Mouse (Mus musculus): Measurements from ENCODE around the gene Aplp1.
"Not testable (repeated sequence)": the region's sequence is repeated elsewhere in the genome, so short reads cannot be mapped to it uniquely, and the experiment has no call there.

Aplp1 gene

GRCm38 (mm10) chr7:30444971-30445751 is at the start of gene Aplp1:
TSS of gene Aplp1 (minus strand) at chr7:30445535.
- peak; percentile 78 for DNase-seq (ENCODE audit: low spot score)

- no peak for DNase-seq (ENCODE audit: low spot score)
Observed at GRCm38 (mm10) chr7:30493401-30493931, 48.1 kb upstream of the Aplp1 start, which contains the start of gene Prodh2. TSS of gene Prodh2 (plus strand) at chr7:30493622.

- DNase-seq (ENCODE audit: low spot score): peak; percentile 75
Observed at GRCm38 (mm10) chr7:30492765-30493164, 47.4 kb upstream of the Aplp1 start.

- no peak for DNase-seq (ENCODE audit: low spot score)
Observed at GRCm38 (mm10) chr7:30490957-30491307, 45.6 kb upstream of the Aplp1 start.

GRCm38 (mm10) chr7:30490251-30490956 is 45.1 kb upstream of the Aplp1 start:
- peak; percentile 71 for DNase-seq (ENCODE audit: low spot score)

GRCm38 (mm10) chr7:30484250-30484649 is 38.9 kb upstream of the Aplp1 start:
- DNase-seq (ENCODE audit: low spot score): no peak

- DNase-seq (ENCODE audit: low spot score): peak; percentile 67
Observed at GRCm38 (mm10) chr7:30477415-30478381, 32.4 kb upstream of the Aplp1 start.

- DNase-seq (ENCODE audit: low spot score): not testable (repeated sequence)
Observed at GRCm38 (mm10) chr7:30476136-30476535, 30.8 kb upstream of the Aplp1 start.

- DNase-seq (ENCODE audit: low spot score): no peak
Observed at GRCm38 (mm10) chr7:30474999-30475398, 29.7 kb upstream of the Aplp1 start.

GRCm38 (mm10) chr7:30472411-30472810 is 27.1 kb upstream of the Aplp1 start:
- peak; percentile 34 for DNase-seq (ENCODE audit: low spot score)

GRCm38 (mm10) chr7:30464816-30465300 is 19.5 kb upstream of the Aplp1 start:
- DNase-seq (ENCODE audit: low spot score): no peak

GRCm38 (mm10) chr7:30463996-30464395 is 18.7 kb upstream of the Aplp1 start:
- DNase-seq (ENCODE audit: low spot score): no peak

GRCm38 (mm10) chr7:30463568-30463967 is 18.2 kb upstream of the Aplp1 start:
- no peak for DNase-seq (ENCODE audit: low spot score)

- DNase-seq (ENCODE audit: low spot score): no peak
Observed at GRCm38 (mm10) chr7:30459484-30459883, 14.1 kb upstream of the Aplp1 start.

- peak; percentile 76 for DNase-seq (ENCODE audit: low spot score)
Observed at GRCm38 (mm10) chr7:30457629-30458330, 12.4 kb upstream of the Aplp1 start, which contains the start of the genes Kirrel2 and Nphs1. TSS of gene Kirrel2 (minus strand) at chr7:30457690. TSS of gene Nphs1 (plus strand) at chr7:30458315.

GRCm38 (mm10) chr7:30456911-30457628 is 11.7 kb upstream of the Aplp1 start:
- peak; percentile 60 for DNase-seq (ENCODE audit: low spot score)

GRCm38 (mm10) chr7:30456487-30456886 is 11.2 kb upstream of the Aplp1 start:
- no peak for DNase-seq (ENCODE audit: low spot score)

GRCm38 (mm10) chr7:30454259-30454658 is 8.9 kb upstream of the Aplp1 start:
- no peak for DNase-seq (ENCODE audit: low spot score)

- no peak for DNase-seq (ENCODE audit: low spot score)
Observed at GRCm38 (mm10) chr7:30453766-30454165, 8.4 kb upstream of the Aplp1 start.

GRCm38 (mm10) chr7:30453327-30453726 is 8.0 kb upstream of the Aplp1 start:
- no peak for DNase-seq (ENCODE audit: low spot score)

Data from MN1 (cell line).